ENCODE assay signal across 16 mouse cellular contexts in the genomic region with DNA sequence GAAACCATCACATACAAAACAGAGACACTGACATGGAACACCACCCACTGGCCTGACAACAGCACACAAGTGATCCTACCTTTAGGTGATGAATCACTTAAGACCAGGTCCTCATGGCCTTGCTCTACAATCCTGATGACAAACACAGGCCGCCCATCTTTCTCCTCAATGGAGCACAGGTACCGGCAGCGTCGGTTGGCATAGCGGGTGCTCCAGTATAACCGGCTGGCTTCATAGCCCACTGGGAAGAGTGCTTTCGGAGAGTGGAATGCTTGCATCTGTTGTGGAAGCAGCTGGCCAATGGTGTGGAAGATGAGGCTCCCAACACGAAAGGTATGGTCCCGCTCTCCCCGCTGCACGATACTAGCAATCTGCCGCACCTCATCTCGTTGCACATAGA.
"Had no signal": no experiment of that assay in that cellular context is flagged by ENCODE, and none has a peak within 500 bp of the region (broad histone marks: within the 10 kb centered on the region; RNA-seq: fewer than 3 reads in every experiment).

No protein-coding gene starts in this region.

- DNase-seq: retina, postnatal 1 day; right cerebral cortex, adult 18-20 months; right cerebral cortex, postnatal 14 days; right cerebral cortex, postnatal 25 days; right cerebral cortex, postnatal 4 days; spleen, adult 18-20 months; thymus, adult 18-20 months; thymus, adult 2 months; thymus, postnatal 14 days; thymus, postnatal 25 days; thymus, postnatal 36 days; thymus, postnatal 4 days had no signal

- H3K4me2 ChIP-seq: neural tube, embryonic 12.5 days; neural tube, embryonic 13.5 days; neural tube, embryonic 15.5 days; stomach, embryonic 15.5 days had no signal

- H3K9me3 ChIP-seq: neural tube, embryonic 12.5 days; neural tube, embryonic 13.5 days; neural tube, embryonic 15.5 days; stomach, embryonic 15.5 days had no signal

- H3K4me1 ChIP-seq: neural tube, embryonic 12.5 days; neural tube, embryonic 13.5 days; neural tube, embryonic 15.5 days; stomach, embryonic 15.5 days had no signal

- H3K27me3 ChIP-seq: neural tube, embryonic 12.5 days; neural tube, embryonic 13.5 days; neural tube, embryonic 15.5 days; stomach, embryonic 15.5 days had no signal

- H3K9ac ChIP-seq: neural tube, embryonic 12.5 days; neural tube, embryonic 13.5 days; neural tube, embryonic 15.5 days; stomach, embryonic 15.5 days had no signal

- H3K4me3 ChIP-seq: neural tube, embryonic 12.5 days; neural tube, embryonic 13.5 days; neural tube, embryonic 15.5 days; stomach, embryonic 15.5 days had no signal

- H3K27ac ChIP-seq: neural tube, embryonic 12.5 days; neural tube, embryonic 13.5 days; neural tube, embryonic 15.5 days; stomach, embryonic 15.5 days had no signal
